Mouse (Mus musculus) small intestine, adult 2 months (tissue): ENCODE data around the gene Slc35f3.

Source experiments
- CTCF ChIP-seq: fragments of 200-500 bp; IDR thresholded peaks from 2 replicates; pipeline ENCODE4 v1.5.1; 2012; ENCODE audit warnings: low read depth, mild to moderate bottlenecking, control low read depth, inconsistent platforms, low read length, moderate library complexity, mixed read lengths; ENCODE audit not compliant: insufficient replicate concordance, insufficient read length; ENCODE audit errors: extremely low read depth
- POLR2A ChIP-seq: fragments of 200-500 bp; IDR thresholded peaks from 2 replicates; pipeline ENCODE4 v1.6.1; 2012; ENCODE audit warnings: low read depth, mild to moderate bottlenecking, control low read depth, inconsistent platforms, low read length, moderate library complexity

DNA sequence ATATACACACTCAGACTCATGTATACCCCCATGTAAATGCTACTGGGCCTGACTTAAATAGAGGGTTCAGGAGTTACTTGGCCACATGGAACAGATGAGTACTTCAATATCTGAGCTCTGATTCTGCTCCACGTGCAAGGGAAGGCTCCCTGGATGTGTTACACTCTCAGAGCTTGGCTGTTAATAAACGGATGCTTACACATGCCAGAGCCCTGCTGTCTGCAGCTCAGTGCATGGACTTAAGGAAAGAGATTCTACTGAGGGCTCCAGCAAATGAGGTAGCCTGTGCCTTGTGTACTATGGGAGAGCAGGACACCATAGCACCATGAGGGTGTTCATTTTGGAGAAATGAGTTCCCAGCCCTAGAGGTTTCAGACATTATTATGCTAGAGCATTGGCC, 26.6 kb downstream of the Slc35f3 start:
- TF ChIP-seq CTCF (no peak), POLR2A (no peak)
